13 mouse cellular contexts compared by ENCODE assay signal in genomic region chr19:48063289-48063688, GRCm38 (mm10).
DNase-seq lines count a peak whose midpoint lies in the region.
"Had no signal": no experiment of that assay in that cellular context is flagged by ENCODE, and none has a peak within 500 bp of the region (broad histone marks: within the 10 kb centered on the region; RNA-seq: fewer than 3 reads in every experiment).

No protein-coding gene starts in this region.

- intact Hi-C loops in heart, postnatal 36 days (cut with DNase I): no loop called here

- peak; percentile 91 for DNase-seq in heart, adult 11 months
- DNase-seq in heart, postnatal 36 days: no peak
- peak; percentile 6 for DNase-seq in lung, postnatal 36 days
- DNase-seq in lung, postnatal 25 days (ENCODE audit: low spot score): no peak
- peak; percentile 4 for DNase-seq in skeletal muscle tissue, adult 2 months (ENCODE audit: low read depth, low spot score)
- no peak for DNase-seq in layer of hippocampus, adult 18-20 months (ENCODE audit: low spot score in 2 of 2)
- DNase-seq: adrenal gland, adult 8-10 months; adrenal gland, postnatal 36 days; cerebellum, adult 18-20 months; cerebellum, adult 9-10 months; cerebellum, postnatal 14 days; embryo, embryonic 11 days; gastrocnemius, postnatal 25 days had no signal

Comparison
In these comparisons a context has a peak if more than half of its experiments do, and no peak if none do; other contexts are left out.
1. DNase-seq: peak in heart, adult 11 months (single experiment), lung, postnatal 36 days (single experiment) and skeletal muscle tissue, adult 2 months (single experiment); none in heart, postnatal 36 days (0 of 2), lung, postnatal 25 days (single experiment) and layer of hippocampus, adult 18-20 months (0 of 2).